Mouse (Mus musculus) testis, adult 2 months (tissue): ENCODE results near the gene Nfkbie.

Experiments
- CTCF ChIP-seq: fragments of 200-500 bp; IDR thresholded peaks from 2 replicates; pipeline ENCODE4 v1.5.1; 2012; ENCODE audit warnings: low read depth, mild to moderate bottlenecking, inconsistent platforms, low read length, moderate library complexity; ENCODE audit not compliant: control insufficient read depth, insufficient read depth, insufficient replicate concordance
- POLR2A ChIP-seq: fragments of 200-500 bp; IDR thresholded peaks from 2 replicates; pipeline ENCODE4 v1.6.1; 2012; ENCODE audit warnings: low read depth, mild to moderate bottlenecking, inconsistent platforms, low read length, moderate library complexity; ENCODE audit not compliant: control insufficient read depth

- TF ChIP-seq CTCF: no peak
- TF ChIP-seq POLR2A: no peak
These were observed 34.3 kb downstream of the Nfkbie start for GRCm38 (mm10) chr17:45589844-45590243.
